Mouse (Mus musculus) ES-Bruce4 (cell line): Measurements from ENCODE around the gene Allc.

Source experiments
- CTCF ChIP-seq: IDR thresholded peaks from one replicate; pipeline ENCODE4 v1.8.1; 2011; ENCODE audit warnings: low read depth, low read length
- EP300 ChIP-seq: IDR thresholded peaks from 2 replicates; pipeline ENCODE4 v1.6.1; 2011; ENCODE audit warnings: low read depth, low read length; ENCODE audit not compliant: insufficient read depth
- POLR2A ChIP-seq: IDR thresholded peaks from one replicate; pipeline ENCODE4 v1.8.1; 2011; ENCODE audit warnings: low read length; ENCODE audit not compliant: insufficient read depth

DNA sequence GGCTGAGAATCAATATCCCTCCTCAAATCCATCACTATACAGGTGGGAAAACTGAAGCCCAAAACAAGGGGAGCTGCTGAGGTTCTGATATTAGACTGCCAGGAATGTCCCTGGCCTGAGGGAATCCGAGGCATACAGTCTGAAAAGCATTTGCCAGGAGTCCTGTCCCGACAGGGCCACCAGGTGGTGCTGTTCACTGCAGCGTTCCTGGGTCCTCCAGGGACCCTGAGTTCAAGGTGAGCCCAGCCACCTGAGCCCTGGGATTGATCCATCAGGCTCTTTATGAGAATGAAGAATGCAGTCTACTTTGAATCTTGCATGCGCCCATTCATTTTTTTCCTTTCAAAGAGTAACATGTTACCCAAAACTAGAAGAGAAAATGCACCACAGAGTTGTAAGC lies 3.2 kb downstream of the Allc start:
- TF ChIP-seq POLR2A (no peak), CTCF (peak; percentile 86), EP300 (no peak)
